ENCODE assay signal across 24 mouse cellular contexts in the genomic region with DNA sequence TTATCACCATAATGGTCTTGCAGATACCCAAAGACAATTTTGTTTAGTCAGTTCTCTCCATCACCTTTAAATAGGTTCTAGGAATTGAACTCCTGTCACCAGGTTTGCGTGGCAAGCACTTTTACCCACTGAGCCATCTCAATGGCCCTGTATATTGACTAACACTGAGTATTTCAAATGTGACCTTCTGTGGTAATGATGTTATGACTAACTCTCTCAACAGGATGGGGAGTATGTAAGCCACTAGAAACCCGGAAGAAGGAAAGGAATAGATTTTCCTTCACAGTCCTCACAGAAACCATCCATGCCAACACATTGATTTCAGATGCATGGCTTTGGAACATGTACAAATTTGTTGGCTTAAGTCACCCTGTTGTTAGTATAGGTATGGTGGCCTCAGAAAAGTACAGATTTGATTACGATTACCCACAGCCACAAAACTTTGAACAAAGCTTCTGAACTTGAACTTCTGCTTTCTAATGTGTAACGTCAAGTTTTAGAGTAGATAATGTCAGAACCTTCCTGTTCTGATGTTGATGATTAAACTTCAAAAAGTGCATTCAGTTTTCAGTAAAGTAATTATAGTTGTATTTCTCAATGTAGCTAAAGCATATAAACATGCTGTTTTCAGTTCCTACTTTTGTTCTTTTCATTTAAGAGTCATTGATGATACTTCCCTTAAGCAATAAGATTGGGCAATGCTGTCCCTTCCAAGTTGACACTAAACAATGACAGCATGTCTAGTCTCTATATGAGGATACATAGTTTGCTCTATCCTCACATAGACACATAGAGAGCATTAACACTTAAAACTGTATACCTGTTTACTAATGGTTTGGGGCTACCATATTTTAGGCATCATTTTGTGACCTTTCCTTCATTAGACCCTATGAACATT. TPM values are rescaled to one million over a fixed set of nuclear protein-coding genes. Genes with fewer than 3 reads are reported as not detected.
DNase-seq lines count a peak whose midpoint lies in the region; ATAC-seq and TF ChIP-seq lines count a peak whose summit lies in the region.
"Had no signal": no experiment of that assay in that cellular context is flagged by ENCODE, and none has a peak within 500 bp of the region (broad histone marks: within the 10 kb centered on the region; RNA-seq: fewer than 3 reads in every experiment).

No protein-coding gene starts in this region.

- H3K4me3 ChIP-seq in lung, adult 2 months (replicated peaks; ENCODE audit: extremely low read depth, low read depth, low read length): no peak overlapping the region
- H3K4me3 ChIP-seq in MEL (ENCODE audit: control insufficient read depth in 1 of 2, insufficient read depth in 1 of 2, low read depth in 2 of 2, low read length in 2 of 2): no peak overlapping the region
- H3K4me3 ChIP-seq: heart, embryonic 15.5 days; limb, embryonic 13.5 days; liver, embryonic 15.5 days; midbrain, embryonic 12.5 days had no signal

- DNase-seq in lung, postnatal 25 days (ENCODE audit: low spot score): peak; percentile 20
- no peak for DNase-seq in lung, adult 2 months
- DNase-seq in MEL (ENCODE audit: low read depth, low spot score): peak; percentile 49
- DNase-seq in induced T-regulatory cell, adult 2 months (ENCODE audit: low read depth): peak; percentile 6
- DNase-seq in left cerebral cortex, postnatal 14 days (ENCODE audit: low spot score in 2 of 2): no peak
- DNase-seq in left cerebral cortex, postnatal 4 days: no peak
- DNase-seq: adrenal gland, postnatal 14 days; cerebellum, adult 9-10 months; forebrain, postnatal 0 days; gastrocnemius, postnatal 36 days; heart, postnatal 36 days; kidney, adult 2 months; lung, postnatal 14 days; right cerebral cortex, postnatal 14 days had no signal

- intact Hi-C loops in left cerebral cortex, postnatal 14 days (cut with DNase I): no loop called here
- intact Hi-C loops in left cerebral cortex, postnatal 4 days (cut with DNase I): no loop called here

- TF ChIP-seq POLR2A in lung, adult 2 months (IDR thresholded peaks at IDR 0.05; ENCODE audit: borderline replicate concordance, extremely low read depth, low read depth, low read length): no peak
- no peak for TF ChIP-seq POLR2A in MEL (IDR thresholded peaks at IDR 0.05; ENCODE audit: control insufficient read depth in 1 of 2, insufficient read depth in 1 of 2, low read depth in 1 of 2, low read length in 2 of 2, poor library complexity in 1 of 2)

- no peaks in the 10 kb centered on the region for H3K4me1 ChIP-seq in lung, adult 2 months (ENCODE audit: control insufficient read depth, insufficient read depth, low read length)
- H3K4me1 ChIP-seq in MEL (ENCODE audit: control insufficient read depth in 1 of 2, insufficient read depth in 2 of 2, low read length in 2 of 2): peaks cover 0 to 6% of the 10 kb centered on the region in 2 experiments; a peak in 1 of 4 replicates
- H3K4me1 ChIP-seq: heart, embryonic 15.5 days; limb, embryonic 13.5 days; liver, embryonic 15.5 days; midbrain, embryonic 12.5 days had no signal

- ATAC-seq in neutrophil, adult 5-6 weeks (ENCODE audit: extremely low read depth, insufficient number of reproducible peaks, low FRiP score, poor library complexity, severe bottlenecking): peak; percentile 36; the same call in 1 of the 2 replicates
- ATAC-seq: forebrain, postnatal 0 days had no signal

- H3K9ac ChIP-seq in MEL (ENCODE audit: control insufficient read depth, low read depth, low read length, poor library complexity, severe bottlenecking): no peak overlapping the region
- H3K9ac ChIP-seq: forebrain, postnatal 0 days; heart, embryonic 15.5 days; hindbrain, embryonic 14.5 days; limb, embryonic 13.5 days; liver, embryonic 15.5 days; midbrain, embryonic 12.5 days had no signal

- peaks cover 0 to 10% of the 10 kb centered on the region in 2 experiments; a peak in 2 of 4 replicates for H3K36me3 ChIP-seq in MEL (ENCODE audit: control insufficient read depth in 1 of 2, insufficient read depth in 2 of 2, low read length in 2 of 2)
- H3K36me3 ChIP-seq: heart, embryonic 15.5 days; limb, embryonic 13.5 days; liver, embryonic 15.5 days; midbrain, embryonic 12.5 days had no signal

- TF ChIP-seq RAD21 in MEL (IDR thresholded peaks at IDR 0.05; ENCODE audit: low read depth, low read length): no peak

- no peak for TF ChIP-seq CTCF in lung, adult 2 months (IDR thresholded peaks at IDR 0.05; ENCODE audit: insufficient read depth, low read length)
- no peak for TF ChIP-seq CTCF in MEL (IDR thresholded peaks at IDR 0.05 in 2 of 3, conservative IDR thresholded peaks at IDR 0.05 in 1 of 3; ENCODE audit: control insufficient read depth in 1 of 3, insufficient read depth in 1 of 3, low read depth in 2 of 3, low read length in 3 of 3, poor library complexity in 1 of 3, severe bottlenecking in 1 of 3)

- H3K27me3 ChIP-seq in MEL (ENCODE audit: control insufficient read depth in 1 of 2, insufficient read depth in 2 of 2, low read length in 2 of 2): no peaks in the 10 kb centered on the region
- H3K27me3 ChIP-seq: heart, embryonic 15.5 days; limb, embryonic 13.5 days; liver, embryonic 15.5 days; midbrain, embryonic 12.5 days had no signal

- TF ChIP-seq EP300 in MEL (IDR thresholded peaks at IDR 0.05; ENCODE audit: low read depth in 1 of 2, low read length in 2 of 2): peak; percentile 34 to 40; a peak in 1 of 4 replicates

- H3K79me2 ChIP-seq in MEL (ENCODE audit: control insufficient read depth, insufficient read depth, low read length, poor library complexity): no peaks in the 10 kb centered on the region; the same call in 1 of the 2 replicates

- H3K9me3 ChIP-seq in MEL (replicated peaks; ENCODE audit: insufficient read depth, low read length): no peaks in the 10 kb centered on the region
- H3K9me3 ChIP-seq: heart, embryonic 15.5 days; limb, embryonic 13.5 days; liver, embryonic 15.5 days; midbrain, embryonic 12.5 days had no signal

- 83% methylated on average over 4 of the region's 4 CpGs for WGBS in lung, adult 2 months

- no peak overlapping the region for H3K27ac ChIP-seq in MEL (ENCODE audit: control insufficient read depth, low read depth, low read length)
- H3K27ac ChIP-seq: heart, embryonic 15.5 days; hindbrain, embryonic 14.5 days; kidney, postnatal 0 days; limb, embryonic 13.5 days; liver, embryonic 15.5 days; midbrain, embryonic 12.5 days; stomach, postnatal 0 days had no signal

TF ChIP-seq in MEL, 35 proteins besides CTCF, POLR2A, EP300 and RAD21:
- TF ChIP-seq RCOR1 (IDR thresholded peaks at IDR 0.05; ENCODE audit: low read depth, low read length): peak; percentile 70; the same call in 1 of the 2 replicates
- TF ChIP-seq ETS1 (IDR thresholded peaks at IDR 0.05; ENCODE audit: low read depth, low read length): no peak

RNA-seq across cellular contexts. Expression of a gene that starts 45.5 kb away (rescaled TPM):
- polyA plus RNA-seq in lung, adult 2 months (2012; rRNA removed): 2.6 and 5.3 TPM in 2 replicates
- 14.2 and 16.3 TPM in 2 replicates for total RNA-seq in MEL (2012; rRNA removed)
- 10 to 100 TPM in 1 of 2 experiments, not detected in 1; 13.5 TPM for polyA plus RNA-seq in MEL (2012; ENCODE audit: insufficient read depth in 1 of 2, insufficient read length in 2 of 2, low read depth in 1 of 2, low replicate concordance in 2 of 2, missing spikeins in 1 of 2)
- total RNA-seq in neutrophil, adult 5-6 weeks (2017): 2.7 and 8.2 TPM in 2 replicates
- total RNA-seq in left cerebral cortex, postnatal 14 days (2021): 10 to 100 TPM; 20.5 to 22.8 TPM
- 10 to 100 TPM; 11.6 to 16.5 TPM for total RNA-seq in left cerebral cortex, postnatal 4 days (2021)

RNA-seq across cellular contexts. Expression of a gene that starts 45.5 kb away (rescaled TPM):
- 3.6 and 4.7 TPM in 2 replicates for polyA plus RNA-seq in lung, adult 2 months (2012; rRNA removed)
- 3.4 and 4.0 TPM in 2 replicates for total RNA-seq in MEL (2012; rRNA removed)
- polyA plus RNA-seq in MEL (2012; ENCODE audit: insufficient read depth in 1 of 2, insufficient read length in 2 of 2, low read depth in 1 of 2, low replicate concordance in 2 of 2, missing spikeins in 1 of 2): 1 to 10 TPM in 1 of 2 experiments, not detected in 1; 5.1 TPM
- total RNA-seq in neutrophil, adult 5-6 weeks (2017): 6.8 and 16.3 TPM in 2 replicates
- 10 to 100 TPM; 21.0 to 31.6 TPM for total RNA-seq in left cerebral cortex, postnatal 14 days (2021)
- 10 to 100 TPM; 14.4 to 17.7 TPM for total RNA-seq in left cerebral cortex, postnatal 4 days (2021)

RNA-seq across cellular contexts. Expression of a gene that starts 45.6 kb away (rescaled TPM):
- polyA plus RNA-seq in lung, adult 2 months (2012; rRNA removed): 0.38 and 0.70 TPM in 2 replicates
- 1.1 and 1.3 TPM in 2 replicates for total RNA-seq in MEL (2012; rRNA removed)
- 1 to 10 TPM in 1 of 2 experiments, not detected in 1; 2.5 TPM for polyA plus RNA-seq in MEL (2012; ENCODE audit: insufficient read depth in 1 of 2, insufficient read length in 2 of 2, low read depth in 1 of 2, low replicate concordance in 2 of 2, missing spikeins in 1 of 2)
- total RNA-seq in neutrophil, adult 5-6 weeks (2017): 5.7 and 6.5 TPM in 2 replicates
- total RNA-seq in left cerebral cortex, postnatal 14 days (2021): 1 to 10 TPM; 9.1 to 9.4 TPM
- 10 to 100 TPM; 11.5 to 12.3 TPM for total RNA-seq in left cerebral cortex, postnatal 4 days (2021)

RNA-seq across cellular contexts. Expression of a gene that starts 51.2 kb away (rescaled TPM):
- polyA plus RNA-seq in lung, adult 2 months (2012; rRNA removed): not detected in 2 replicates
- total RNA-seq in MEL (2012; rRNA removed): not detected in 2 replicates
- polyA plus RNA-seq in MEL (2012; ENCODE audit: insufficient read depth in 1 of 2, insufficient read length in 2 of 2, low read depth in 1 of 2, low replicate concordance in 2 of 2, missing spikeins in 1 of 2): 10 to 100 TPM in 1 of 2 experiments, not detected in 1; 51.2 TPM
- 10.8 and 13.9 TPM in 2 replicates for total RNA-seq in neutrophil, adult 5-6 weeks (2017)
- total RNA-seq in left cerebral cortex, postnatal 14 days (2021): 10 to 100 TPM; 20.5 to 31.5 TPM
- not detected for total RNA-seq in left cerebral cortex, postnatal 4 days (2021)
- total RNA-seq: forebrain, postnatal 0 days had no signal
- polyA plus RNA-seq: brain, embryonic 14.5 days; cortical plate, adult 2 months; kidney, adult 2 months had no signal

Comparison
In these comparisons a context has a peak if more than half of its experiments do, and no peak if none do; other contexts are left out.
1. DNase-seq: peak in lung, postnatal 25 days (single experiment), MEL (single experiment) and induced T-regulatory cell, adult 2 months (single experiment); none in lung, adult 2 months (single experiment), left cerebral cortex, postnatal 14 days (0 of 2) and left cerebral cortex, postnatal 4 days (single experiment).